Mouse (Mus musculus) bone marrow, adult 2 months (tissue): ENCODE results near the gene Fam189a1.

ENCODE experiments used
- CTCF ChIP-seq: fragments of 200-500 bp; IDR thresholded peaks from 2 replicates; pipeline ENCODE4 v1.5.1; 2011; ENCODE audit warnings: low read length, control low read depth; ENCODE audit not compliant: control insufficient read depth, insufficient read depth
- POLR2A ChIP-seq: fragments of 200-500 bp; IDR thresholded peaks from 2 replicates; pipeline ENCODE4 v1.6.1; 2011; ENCODE audit warnings: low read depth, mild to moderate bottlenecking, control low read depth, low read length, borderline replicate concordance; ENCODE audit not compliant: control insufficient read depth

DNA sequence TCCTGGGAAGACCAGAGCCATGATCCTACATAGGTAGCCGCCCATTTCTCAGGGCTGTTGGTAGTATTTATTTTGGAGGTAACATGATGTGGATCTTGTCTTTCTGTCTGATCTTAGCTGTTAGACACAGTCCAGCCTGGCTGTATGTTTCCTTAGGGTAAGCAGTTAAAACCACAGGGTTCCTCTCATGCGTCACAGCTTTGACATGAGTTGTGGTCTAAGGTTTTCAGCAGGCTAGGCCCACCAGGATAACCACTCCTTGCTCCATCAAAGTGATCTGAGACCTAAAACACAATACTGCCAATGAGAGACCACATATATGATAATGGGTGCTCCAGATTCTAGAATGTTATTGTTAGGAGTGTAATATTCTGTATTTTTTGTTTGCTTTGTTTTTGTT, 168.4 kb downstream of the Fam189a1 start:
- TF ChIP-seq CTCF (no peak), POLR2A (no peak)
